Mouse (Mus musculus) bone marrow macrophage, adult 2 months (primary cell): ENCODE measurements around the gene Lrp1.

Experiments
- CTCF ChIP-seq: IDR thresholded peaks from 2 replicates; pipeline ENCODE4 v1.5.1; 2012; ENCODE audit warnings: low read depth, mild to moderate bottlenecking, low read length, moderate library complexity
- POLR2A ChIP-seq: IDR thresholded peaks from 2 replicates; pipeline ENCODE4 v1.6.1; 2012; ENCODE audit warnings: mild to moderate bottlenecking, low read depth, low read length, borderline replicate concordance

DNA sequence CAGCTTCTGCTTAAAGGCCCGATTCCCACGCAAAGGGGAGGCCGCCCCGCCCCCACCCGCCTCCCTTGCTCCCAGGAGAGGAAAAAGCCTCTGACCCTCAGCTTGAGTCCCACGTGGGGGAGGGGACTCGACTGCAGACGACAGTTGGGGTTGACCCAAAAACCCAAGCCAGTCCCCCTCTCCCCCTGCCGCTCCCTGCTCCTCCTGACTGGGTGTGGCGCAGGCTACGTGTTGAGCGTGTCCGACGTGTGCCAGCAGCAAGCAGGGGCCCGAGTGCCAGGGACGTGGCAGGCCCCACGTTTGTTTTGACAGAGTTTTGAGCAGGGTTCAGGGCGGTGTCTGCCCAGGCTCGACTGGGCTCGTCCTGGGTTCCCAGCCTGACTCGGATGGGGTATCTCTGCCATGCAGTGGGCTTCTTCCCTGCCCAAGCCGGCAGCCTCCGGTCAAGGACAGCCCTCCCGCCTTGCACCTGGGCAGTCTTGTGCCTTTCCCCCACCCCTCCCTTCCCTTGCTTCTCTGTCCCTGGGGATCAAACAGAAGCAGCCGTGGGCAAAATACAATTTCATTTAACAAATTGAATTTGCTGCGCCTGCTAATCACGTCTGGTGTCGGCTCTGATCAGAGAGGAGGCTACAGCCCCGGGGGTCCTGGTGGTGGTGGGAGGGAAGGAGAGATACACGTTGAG is 104.2 kb downstream of the Lrp1 start:
- no peak for TF ChIP-seq POLR2A
- no peak for TF ChIP-seq CTCF
